Mouse (Mus musculus): Measurements from ENCODE around the gene Gria1. TPM values are rescaled to one million over a fixed set of nuclear protein-coding genes. Genes with fewer than 3 reads are reported as not detected.

Gene Gria1
- total and polyA plus RNA-seq, 2 experiments, result 0.83 TPM; not detected in 1

DNA sequence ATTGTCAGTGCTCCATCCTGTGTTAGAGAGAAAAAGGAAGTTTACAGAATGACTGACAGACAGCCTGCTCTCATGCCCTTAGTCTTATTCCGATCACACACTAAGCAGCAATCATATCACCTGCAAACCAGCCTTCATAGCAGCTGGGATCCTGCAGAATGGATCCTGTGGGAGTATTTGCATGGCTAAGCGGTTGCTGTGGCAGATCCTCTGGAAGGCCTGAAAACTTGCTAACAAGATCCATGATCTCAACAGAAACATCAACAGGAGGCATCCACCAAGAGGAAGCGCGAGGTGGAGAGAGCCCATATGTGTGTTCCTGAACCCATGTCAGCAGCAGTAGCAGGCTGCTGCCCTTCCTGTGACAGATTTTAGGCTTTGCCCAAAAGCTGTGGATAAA, 173.0 kb downstream of the Gria1 start:
- H3K36me3 ChIP-seq (ENCODE audit: control insufficient read depth, insufficient read depth, low read length), result no peaks in the 10 kb centered on the region
- TF ChIP-seq CTCF (IDR thresholded peaks at IDR 0.05; ENCODE audit: low read depth, low read length) (no peak), POLR2A (IDR thresholded peaks at IDR 0.05; ENCODE audit: extremely low read depth, insufficient read depth, low read length) (no peak)
- no peak for DNase-seq (ENCODE audit: extremely low read depth, low read depth, low spot score)
- no peak overlapping the region for H3K9ac ChIP-seq (ENCODE audit: low read depth, low read length)
- H3K79me2 ChIP-seq (ENCODE audit: control insufficient read depth, insufficient read depth, low read length), result no peaks in the 10 kb centered on the region
- H3K27me3 ChIP-seq (ENCODE audit: control insufficient read depth, insufficient read depth, low read length), result 0 out of 2 replicates have a peak, but pooled peaks cover 2% of the 10 kb centered on the region
- no peak overlapping the region for H3K27ac ChIP-seq (replicated peaks; ENCODE audit: insufficient read depth, low read depth, low read length)
- 84% methylated on average over 4 of the region's 4 CpGs for WGBS
- H3K4me1 ChIP-seq (ENCODE audit: control insufficient read depth, insufficient read depth, low read length), result no peaks in the 10 kb centered on the region
- no peak overlapping the region for H3K4me3 ChIP-seq (ENCODE audit: insufficient read depth, low read depth, low read length)

GRCm38 (mm10) chr11:57185110-57185509, 173.9 kb downstream of the Gria1 start:
- Histone ChIP-seq H3K9ac (ENCODE audit: low read depth, low read length) (no peak overlapping the region), H3K36me3 (ENCODE audit: control insufficient read depth, insufficient read depth, low read length) (no peaks in the 10 kb centered on the region), H3K79me2 (ENCODE audit: control insufficient read depth, insufficient read depth, low read length) (no peaks in the 10 kb centered on the region), H3K27me3 (ENCODE audit: control insufficient read depth, insufficient read depth, low read length) (0 out of 2 replicates have a peak, but pooled peaks cover 2% of the 10 kb centered on the region), H3K4me1 (ENCODE audit: control insufficient read depth, insufficient read depth, low read length) (no peaks in the 10 kb centered on the region), H3K27ac (replicated peaks; ENCODE audit: insufficient read depth, low read depth, low read length) (no peak overlapping the region), H3K4me3 (ENCODE audit: insufficient read depth, low read depth, low read length) (no peak overlapping the region)
- TF ChIP-seq CTCF (IDR thresholded peaks at IDR 0.05; ENCODE audit: low read depth, low read length), result no peak
- no peak for TF ChIP-seq POLR2A (IDR thresholded peaks at IDR 0.05; ENCODE audit: extremely low read depth, insufficient read depth, low read length)
- no peak for DNase-seq (ENCODE audit: extremely low read depth, low read depth, low spot score)

GRCm38 (mm10) chr11:57189391-57189790, 178.2 kb downstream of the Gria1 start:
- no peak overlapping the region for H3K27ac ChIP-seq (replicated peaks; ENCODE audit: insufficient read depth, low read depth, low read length)
- no peaks in the 10 kb centered on the region for H3K4me1 ChIP-seq (ENCODE audit: control insufficient read depth, insufficient read depth, low read length)
- 80% methylated on average over 8 of the region's 8 CpGs for WGBS
- no peaks in the 10 kb centered on the region for H3K79me2 ChIP-seq (ENCODE audit: control insufficient read depth, insufficient read depth, low read length)
- 0 out of 2 replicates have a peak, but pooled peaks cover 2% of the 10 kb centered on the region for H3K27me3 ChIP-seq (ENCODE audit: control insufficient read depth, insufficient read depth, low read length)
- no peaks in the 10 kb centered on the region for H3K36me3 ChIP-seq (ENCODE audit: control insufficient read depth, insufficient read depth, low read length)
- no peak for TF ChIP-seq CTCF (IDR thresholded peaks at IDR 0.05; ENCODE audit: low read depth, low read length)
- H3K4me3 ChIP-seq (ENCODE audit: insufficient read depth, low read depth, low read length), result no peak overlapping the region
- no peak overlapping the region for H3K9ac ChIP-seq (ENCODE audit: low read depth, low read length)
- DNase-seq (ENCODE audit: extremely low read depth, low read depth, low spot score), result no peak

- 76% methylated on average over 5 of the region's 5 CpGs for WGBS
- no peaks in the 10 kb centered on the region for H3K27me3 ChIP-seq (ENCODE audit: control insufficient read depth, insufficient read depth, low read length)
- H3K4me1 ChIP-seq (ENCODE audit: control insufficient read depth, insufficient read depth, low read length), result no peaks in the 10 kb centered on the region
- H3K9ac ChIP-seq (ENCODE audit: low read depth, low read length), result no peak overlapping the region
- no peak overlapping the region for H3K4me3 ChIP-seq (ENCODE audit: insufficient read depth, low read depth, low read length)
- no peak for DNase-seq (ENCODE audit: extremely low read depth, low read depth, low spot score)
- no peaks in the 10 kb centered on the region for H3K79me2 ChIP-seq (ENCODE audit: control insufficient read depth, insufficient read depth, low read length)
- no peak overlapping the region for H3K27ac ChIP-seq (replicated peaks; ENCODE audit: insufficient read depth, low read depth, low read length)
- no peaks in the 10 kb centered on the region for H3K36me3 ChIP-seq (ENCODE audit: control insufficient read depth, insufficient read depth, low read length)
- TF ChIP-seq CTCF (IDR thresholded peaks at IDR 0.05; ENCODE audit: low read depth, low read length) (no peak), POLR2A (IDR thresholded peaks at IDR 0.05; ENCODE audit: extremely low read depth, insufficient read depth, low read length) (no peak)
Measured at GRCm38 (mm10) chr11:57194746-57195145, 183.6 kb downstream of the Gria1 start.

GRCm38 (mm10) chr11:57201245-57201976, 190.2 kb downstream of the Gria1 start:
- H3K9ac ChIP-seq (ENCODE audit: low read depth, low read length), result no peak overlapping the region
- H3K27me3 ChIP-seq (ENCODE audit: control insufficient read depth, insufficient read depth, low read length), result no peaks in the 10 kb centered on the region
- H3K36me3 ChIP-seq (ENCODE audit: control insufficient read depth, insufficient read depth, low read length), result no peaks in the 10 kb centered on the region
- no peaks in the 10 kb centered on the region for H3K79me2 ChIP-seq (ENCODE audit: control insufficient read depth, insufficient read depth, low read length)
- H3K27ac ChIP-seq (replicated peaks; ENCODE audit: insufficient read depth, low read depth, low read length), result peak overlapping the region; percentile 50
- no peaks in the 10 kb centered on the region; the same call in 1 of the 2 replicates for H3K4me1 ChIP-seq (ENCODE audit: control insufficient read depth, insufficient read depth, low read length)
- DNase-seq (ENCODE audit: extremely low read depth, low read depth, low spot score), result peak; percentile 36
- no peak overlapping the region for H3K4me3 ChIP-seq (ENCODE audit: insufficient read depth, low read depth, low read length)
- WGBS, result 62% methylated on average over 10 of the region's 10 CpGs
- no peak for TF ChIP-seq POLR2A (IDR thresholded peaks at IDR 0.05; ENCODE audit: extremely low read depth, insufficient read depth, low read length)
- no peak for TF ChIP-seq CTCF (IDR thresholded peaks at IDR 0.05; ENCODE audit: low read depth, low read length)

- Histone ChIP-seq H3K4me3 (ENCODE audit: insufficient read depth, low read depth, low read length) (no peak overlapping the region), H3K4me1 (ENCODE audit: control insufficient read depth, insufficient read depth, low read length) (no peaks in the 10 kb centered on the region; the same call in 1 of the 2 replicates), H3K9ac (ENCODE audit: low read depth, low read length) (no peak overlapping the region), H3K27me3 (ENCODE audit: control insufficient read depth, insufficient read depth, low read length) (no peaks in the 10 kb centered on the region), H3K27ac (replicated peaks; ENCODE audit: insufficient read depth, low read depth, low read length) (no peak overlapping the region), H3K79me2 (ENCODE audit: control insufficient read depth, insufficient read depth, low read length) (no peaks in the 10 kb centered on the region), H3K36me3 (ENCODE audit: control insufficient read depth, insufficient read depth, low read length) (no peaks in the 10 kb centered on the region)
- DNase-seq (ENCODE audit: extremely low read depth, low read depth, low spot score), result peak; percentile 10
- 52% methylated on average over 6 of the region's 6 CpGs for WGBS
- no peak for TF ChIP-seq POLR2A (IDR thresholded peaks at IDR 0.05; ENCODE audit: extremely low read depth, insufficient read depth, low read length)
Measured at GRCm38 (mm10) chr11:57204371-57204770, 193.2 kb downstream of the Gria1 start.

Data from liver, adult 2 months (tissue).